Mouse (Mus musculus): ENCODE results near the gene Art3. TPM values are rescaled to one million over a fixed set of nuclear protein-coding genes. Genes with fewer than 3 reads are reported as not detected.
A peak's percentile ranks its signal among the peaks of the same experiment; 100 is the strongest.

Gene Art3
- polyA plus RNA-seq (2012; rRNA removed): 16.5 and 26.2 TPM in 2 replicates

DNA sequence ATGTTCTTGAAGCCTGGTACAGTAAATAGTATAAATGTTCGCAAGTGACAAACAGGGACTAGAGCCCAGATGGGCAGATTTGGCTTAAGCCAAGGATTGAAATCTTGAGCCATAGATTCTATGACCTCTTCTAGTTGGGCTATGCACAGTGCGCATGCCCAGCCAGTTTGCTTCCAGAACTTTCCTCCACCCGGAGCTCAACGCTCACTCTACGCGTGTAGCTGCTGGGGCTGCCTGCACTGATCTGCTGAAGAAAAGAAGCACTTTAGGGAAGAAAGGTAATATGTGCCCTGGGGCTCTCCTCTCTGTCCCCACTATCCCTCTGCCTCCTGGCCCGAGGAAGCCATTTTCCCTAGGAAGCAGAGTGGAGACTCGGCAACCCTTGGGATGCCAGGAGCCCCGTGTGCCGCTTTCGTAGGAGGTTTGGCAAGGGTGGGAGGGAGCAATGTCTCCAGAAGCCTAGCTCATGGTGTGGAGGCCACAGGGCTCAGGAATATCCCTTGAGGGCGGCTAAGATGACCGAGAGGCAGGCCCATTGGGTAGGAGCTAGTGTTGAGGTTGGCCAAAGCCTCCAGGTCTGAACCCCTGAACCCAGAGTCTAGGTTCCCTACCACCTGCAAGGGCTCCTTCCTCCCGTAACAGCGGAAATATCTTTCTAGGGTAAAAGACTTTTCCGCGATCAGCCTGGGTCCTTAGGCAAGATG lies at the start of gene Art3:
Art3 (plus strand) TSS at position 193 of the 704 bp plus-strand sequence.
- WGBS: 86% methylated on average over 17 of the region's 17 CpGs
- TF ChIP-seq CTCF (IDR thresholded peaks at IDR 0.05; ENCODE audit: insufficient read depth, low read length): no peak
- TF ChIP-seq POLR2A (IDR thresholded peaks at IDR 0.05; ENCODE audit: borderline replicate concordance, extremely low read depth, low read depth, low read length): no peak
- peak within 1 kb of the TSS; percentile 66 for H3K4me3 ChIP-seq (replicated peaks; ENCODE audit: extremely low read depth, low read depth, low read length)
- H3K4me1 ChIP-seq (ENCODE audit: control insufficient read depth, insufficient read depth, low read length): peaks cover 4% of the 10 kb centered on the region; the same call in 1 of the 2 replicates
- DNase-seq: no peak

DNA sequence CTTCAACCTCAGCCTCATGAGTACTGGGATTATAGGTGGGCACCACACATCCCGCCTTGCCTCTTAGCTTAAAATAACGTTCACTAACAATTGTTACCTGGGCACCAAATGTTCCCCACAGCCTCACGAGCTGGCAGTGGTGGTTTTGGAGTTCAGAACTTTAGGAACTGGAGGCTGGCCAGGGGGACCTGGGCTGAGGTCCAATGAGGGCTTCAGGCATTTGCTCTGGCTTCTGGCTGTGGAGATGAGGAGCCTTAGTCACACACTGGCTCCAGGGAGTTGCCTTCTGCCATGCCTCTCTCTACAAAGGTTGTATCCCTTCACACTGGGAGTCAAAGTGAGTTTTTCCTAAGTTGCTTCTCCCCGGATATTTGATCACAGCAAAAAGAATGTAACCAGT lies 49.1 kb upstream of the Art3 start:
- DNase-seq: no peak
- H3K4me3 ChIP-seq (replicated peaks; ENCODE audit: extremely low read depth, low read depth, low read length): no peak overlapping the region
- TF ChIP-seq CTCF (IDR thresholded peaks at IDR 0.05; ENCODE audit: insufficient read depth, low read length): no peak
- TF ChIP-seq POLR2A (IDR thresholded peaks at IDR 0.05; ENCODE audit: borderline replicate concordance, extremely low read depth, low read depth, low read length): no peak
- 55% methylated on average over 4 of the region's 4 CpGs for WGBS
- H3K4me1 ChIP-seq (ENCODE audit: control insufficient read depth, insufficient read depth, low read length): peaks cover 2% of the 10 kb centered on the region; the same call in 1 of the 2 replicates

DNA sequence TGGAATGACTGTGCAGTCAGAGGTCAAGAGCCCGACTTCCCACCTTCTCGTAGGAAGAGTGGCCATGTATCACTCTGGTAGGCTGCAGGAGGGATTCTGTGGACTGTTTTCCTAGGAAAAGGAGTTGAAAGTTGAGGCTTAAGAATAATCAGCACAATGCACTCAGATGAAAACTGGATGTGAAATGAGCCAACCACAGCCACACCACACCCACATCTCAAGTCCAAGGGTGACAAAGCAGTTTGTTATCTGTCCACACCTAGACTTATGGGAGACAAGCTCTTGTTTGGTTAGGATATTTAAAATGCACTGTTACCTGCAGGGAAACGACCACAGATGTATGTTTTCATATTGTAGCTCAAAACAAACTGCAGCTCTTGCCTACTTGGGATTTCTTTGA lies 48.5 kb upstream of the Art3 start:
- WGBS: 39% methylated on average over 3 of the region's 3 CpGs
- no peak for DNase-seq
- H3K4me1 ChIP-seq (ENCODE audit: control insufficient read depth, insufficient read depth, low read length): peaks cover 2% of the 10 kb centered on the region; the same call in 1 of the 2 replicates
- no peak for TF ChIP-seq POLR2A (IDR thresholded peaks at IDR 0.05; ENCODE audit: borderline replicate concordance, extremely low read depth, low read depth, low read length)
- TF ChIP-seq CTCF (IDR thresholded peaks at IDR 0.05; ENCODE audit: insufficient read depth, low read length): no peak
- no peak overlapping the region for H3K4me3 ChIP-seq (replicated peaks; ENCODE audit: extremely low read depth, low read depth, low read length)

- TF ChIP-seq POLR2A (IDR thresholded peaks at IDR 0.05; ENCODE audit: borderline replicate concordance, extremely low read depth, low read depth, low read length) (no peak), CTCF (IDR thresholded peaks at IDR 0.05; ENCODE audit: insufficient read depth, low read length) (no peak)
- WGBS: 70% methylated on average over 6 of the region's 6 CpGs
- no peaks in the 10 kb centered on the region for H3K4me1 ChIP-seq (ENCODE audit: control insufficient read depth, insufficient read depth, low read length)
- no peak for DNase-seq
- H3K4me3 ChIP-seq (replicated peaks; ENCODE audit: extremely low read depth, low read depth, low read length): no peak overlapping the region
Measured at GRCm38 (mm10) chr5:92287840-92288239, 43.8 kb upstream of the Art3 start.

DNA sequence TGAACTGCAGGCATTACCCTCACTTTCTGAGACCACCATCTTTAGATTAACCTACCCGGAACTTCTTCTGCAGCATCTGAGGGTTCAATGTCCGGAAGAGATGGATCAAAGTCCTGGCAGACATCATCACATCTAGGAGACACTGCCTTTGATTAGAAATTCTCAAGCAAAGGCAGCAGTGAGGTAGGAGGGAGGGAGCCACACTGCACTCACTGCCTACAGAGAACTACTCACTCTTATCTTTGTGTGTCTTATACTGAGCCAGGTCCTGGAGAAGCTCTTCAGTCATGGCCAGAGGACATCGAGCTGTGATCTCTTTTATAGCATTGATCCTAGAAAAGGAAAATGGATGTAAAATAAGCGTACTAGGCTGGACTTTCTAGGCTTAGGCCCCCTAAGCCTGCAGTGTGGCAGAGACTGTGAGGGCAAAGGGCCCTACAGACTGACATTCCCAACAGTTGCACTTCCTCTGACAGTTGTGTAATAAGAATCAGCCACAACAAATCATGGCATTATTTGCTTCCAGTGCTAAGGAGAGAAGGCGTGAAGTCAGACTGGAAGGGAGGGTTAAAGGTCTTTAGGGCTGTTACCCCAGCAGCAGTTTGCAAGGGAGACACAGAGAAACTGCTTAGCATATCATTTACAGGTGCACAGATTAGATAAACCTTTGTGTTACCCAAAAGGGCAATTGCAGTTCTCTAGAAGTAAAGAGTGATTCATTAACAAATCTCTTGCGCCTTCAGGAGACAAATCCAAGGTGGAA lies 39.8 kb upstream of the Art3 start:
- no peak for TF ChIP-seq POLR2A (IDR thresholded peaks at IDR 0.05; ENCODE audit: borderline replicate concordance, extremely low read depth, low read depth, low read length)
- no peak for TF ChIP-seq CTCF (IDR thresholded peaks at IDR 0.05; ENCODE audit: insufficient read depth, low read length)
- no peaks in the 10 kb centered on the region for H3K4me1 ChIP-seq (ENCODE audit: control insufficient read depth, insufficient read depth, low read length)
- WGBS: 91% methylated on average over 6 of the region's 6 CpGs
- H3K4me3 ChIP-seq (replicated peaks; ENCODE audit: extremely low read depth, low read depth, low read length): no peak overlapping the region
- no peak for DNase-seq

DNA sequence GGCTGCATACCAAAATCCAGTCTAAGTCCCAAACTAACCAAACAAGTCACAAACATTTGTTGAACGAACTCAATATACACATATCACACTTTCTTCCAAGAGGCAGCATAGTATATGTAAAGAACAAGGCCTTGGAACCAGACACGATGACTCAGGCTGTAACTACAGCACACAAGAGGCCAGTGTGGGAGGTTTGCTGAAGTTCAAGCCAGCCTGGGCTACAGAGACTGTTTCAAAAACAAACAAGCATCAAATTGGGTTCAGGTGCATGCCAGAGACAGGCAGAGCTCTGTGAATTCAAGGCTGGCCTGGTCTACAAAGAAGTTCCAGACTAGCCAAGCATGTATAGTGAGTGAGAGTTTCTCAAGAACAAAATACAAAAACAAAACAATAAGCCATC lies 37.1 kb upstream of the Art3 start:
- Histone ChIP-seq H3K4me1 (ENCODE audit: control insufficient read depth, insufficient read depth, low read length) (no peaks in the 10 kb centered on the region), H3K4me3 (replicated peaks; ENCODE audit: extremely low read depth, low read depth, low read length) (no peak overlapping the region)
- TF ChIP-seq POLR2A (IDR thresholded peaks at IDR 0.05; ENCODE audit: borderline replicate concordance, extremely low read depth, low read depth, low read length) (no peak), CTCF (IDR thresholded peaks at IDR 0.05; ENCODE audit: insufficient read depth, low read length) (no peak)
- 82% methylated on average over 2 of the region's 2 CpGs for WGBS
- DNase-seq: no peak

GRCm38 (mm10) chr5:92302149-92302840 lies 29.3 kb upstream of the Art3 start:
- no peak for TF ChIP-seq POLR2A (IDR thresholded peaks at IDR 0.05; ENCODE audit: borderline replicate concordance, extremely low read depth, low read depth, low read length)
- no peak for DNase-seq
- WGBS: 70% methylated on average over 13 of the region's 13 CpGs
- H3K4me3 ChIP-seq (replicated peaks; ENCODE audit: extremely low read depth, low read depth, low read length): no peak overlapping the region
- H3K4me1 ChIP-seq (ENCODE audit: control insufficient read depth, insufficient read depth, low read length): no peaks in the 10 kb centered on the region

- WGBS: 84% methylated on average over 3 of the region's 3 CpGs
Measured at GRCm38 (mm10) chr5:92304291-92304690, 27.3 kb upstream of the Art3 start.

GRCm38 (mm10) chr5:92309681-92310511 lies 21.7 kb upstream of the Art3 start, which contains the start of gene Sdad1:
Gene Sdad1, minus strand, starts transcription at chr5:92310479.
- Histone ChIP-seq H3K4me3 (replicated peaks; ENCODE audit: extremely low read depth, low read depth, low read length) (peak within 1 kb of the TSS; percentile 94), H3K4me1 (ENCODE audit: control insufficient read depth, insufficient read depth, low read length) (peaks cover 4% of the 10 kb centered on the region)
- WGBS: 2% methylated on average over 41 of the region's 41 CpGs
- TF ChIP-seq POLR2A (IDR thresholded peaks at IDR 0.05; ENCODE audit: borderline replicate concordance, extremely low read depth, low read depth, low read length): 0 out of 2 replicates have a peak, but pooled peaks have one; percentile 40
- peak; percentile 62 for TF ChIP-seq CTCF (IDR thresholded peaks at IDR 0.05; ENCODE audit: insufficient read depth, low read length)
- peak; percentile 87 for DNase-seq

More at GRCm38 (mm10) chr5:92304291-92304690, 27.3 kb upstream of the Art3 start:
- Histone ChIP-seq H3K4me3 (replicated peaks; ENCODE audit: extremely low read depth, low read depth, low read length) (no peak overlapping the region), H3K4me1 (ENCODE audit: control insufficient read depth, insufficient read depth, low read length) (peaks cover 4% of the 10 kb centered on the region)
- TF ChIP-seq CTCF (IDR thresholded peaks at IDR 0.05; ENCODE audit: insufficient read depth, low read length): no peak
- no peak for TF ChIP-seq POLR2A (IDR thresholded peaks at IDR 0.05; ENCODE audit: borderline replicate concordance, extremely low read depth, low read depth, low read length)
- DNase-seq: no peak
